Mouse (Mus musculus): ENCODE results near the gene Gm20696.

Gm20696 gene

GRCm38 (mm10) chr6:99663232-99663631 is 3.4 kb downstream of the Gm20696 start:
- DNase-seq, result no peak

GRCm38 (mm10) chr6:99660443-99660842 is 6.2 kb downstream of the Gm20696 start:
- peak; percentile 28 for DNase-seq

GRCm38 (mm10) chr6:99658586-99658985 is 8.0 kb downstream of the Gm20696 start:
- DNase-seq, result no peak

DNA sequence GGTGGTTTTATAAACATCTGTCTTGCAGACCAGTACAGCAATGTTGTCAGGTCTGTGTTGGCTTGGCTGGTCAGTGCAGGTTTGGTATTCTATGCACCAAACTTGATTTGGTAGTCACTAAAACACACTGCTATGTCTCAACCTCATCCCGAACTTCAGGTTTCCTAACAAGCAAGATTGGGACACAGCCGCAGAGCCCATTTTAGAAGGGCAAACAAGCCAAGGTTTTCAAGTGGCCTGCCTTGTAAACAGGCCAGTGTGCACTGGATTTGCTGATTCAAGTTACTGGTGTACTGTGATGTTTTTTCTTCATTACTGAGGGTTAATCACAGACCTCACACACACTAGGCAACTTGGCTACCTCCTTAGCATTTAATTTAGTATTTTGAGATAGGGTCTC is 10.5 kb downstream of the Gm20696 start:
- DNase-seq, result no peak

GRCm38 (mm10) chr6:99655488-99655887 is 11.1 kb downstream of the Gm20696 start:
- DNase-seq, result no peak

DNA sequence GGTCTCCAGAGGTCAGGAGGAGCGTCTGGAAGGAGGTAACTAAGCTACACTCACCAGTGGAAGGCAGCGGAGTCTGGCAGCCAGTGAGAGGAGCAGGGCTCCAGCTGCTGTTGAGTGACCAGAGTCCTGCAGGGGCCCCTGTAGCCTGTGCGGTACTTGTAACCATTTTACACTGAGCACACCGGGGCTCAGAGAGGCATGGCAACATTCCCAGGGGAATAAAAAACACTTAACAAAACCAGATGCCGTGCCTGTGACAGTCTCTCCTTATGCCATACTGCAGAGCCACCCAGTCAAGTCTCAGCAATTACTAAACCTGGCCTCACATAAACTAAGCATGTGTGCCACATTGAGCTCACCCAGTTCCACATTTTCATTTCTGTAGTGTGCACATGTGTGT is 12.3 kb downstream of the Gm20696 start:
- no peak for DNase-seq

GRCm38 (mm10) chr6:99652341-99652740 is 14.3 kb downstream of the Gm20696 start:
- DNase-seq, result no peak

- no peak for DNase-seq
Observed at GRCm38 (mm10) chr6:99649307-99649706, 17.3 kb downstream of the Gm20696 start.

GRCm38 (mm10) chr6:99646344-99646743 is 20.3 kb downstream of the Gm20696 start:
- no peak for DNase-seq

- DNase-seq, result no peak
Observed at GRCm38 (mm10) chr6:99644876-99645275, 21.7 kb downstream of the Gm20696 start.

GRCm38 (mm10) chr6:99644386-99644785 is 22.2 kb downstream of the Gm20696 start:
- no peak for DNase-seq

DNA sequence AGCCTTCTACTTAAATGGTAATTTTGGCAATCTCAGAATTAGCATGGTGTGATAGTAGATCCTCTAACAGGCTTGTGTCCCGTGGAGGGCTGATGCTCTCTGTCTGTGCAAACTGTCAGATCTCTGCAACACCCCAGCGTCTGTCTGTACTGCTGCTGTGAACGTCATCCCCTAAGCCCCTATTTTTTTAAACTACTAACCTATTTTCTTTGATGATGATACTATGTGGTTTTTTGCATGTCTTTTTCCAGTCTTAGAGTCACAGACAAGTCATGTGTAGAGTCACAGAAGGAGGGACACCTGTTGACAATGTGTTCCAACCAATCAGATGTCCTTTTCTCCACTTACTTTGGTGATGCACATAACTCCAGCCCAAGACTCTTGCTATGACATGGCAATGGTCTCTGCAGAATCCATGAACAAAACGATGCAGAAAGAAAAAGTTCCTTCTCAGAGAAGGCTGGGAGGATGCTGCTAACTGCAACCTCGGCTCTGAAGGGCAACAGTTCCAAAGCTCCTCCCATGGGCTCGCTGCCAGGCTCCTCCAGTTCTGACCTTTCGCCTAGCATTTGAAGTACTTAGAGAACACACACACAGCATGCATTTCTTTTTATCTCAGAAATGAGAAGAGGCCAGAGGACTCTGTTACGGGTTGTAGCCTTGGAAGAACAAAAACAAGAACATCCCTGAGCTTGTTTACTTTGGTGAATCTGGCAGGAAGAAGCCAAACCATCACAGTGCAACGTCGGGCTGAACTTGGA is 23.0 kb downstream of the Gm20696 start:
- DNase-seq, result peak; percentile 77

GRCm38 (mm10) chr6:99637456-99637855 is 29.1 kb downstream of the Gm20696 start:
- no peak for DNase-seq

GRCm38 (mm10) chr6:99636801-99637200 is 29.8 kb downstream of the Gm20696 start:
- no peak for DNase-seq

- no peak for DNase-seq
Observed at GRCm38 (mm10) chr6:99636121-99636520, 30.5 kb downstream of the Gm20696 start.

DNA sequence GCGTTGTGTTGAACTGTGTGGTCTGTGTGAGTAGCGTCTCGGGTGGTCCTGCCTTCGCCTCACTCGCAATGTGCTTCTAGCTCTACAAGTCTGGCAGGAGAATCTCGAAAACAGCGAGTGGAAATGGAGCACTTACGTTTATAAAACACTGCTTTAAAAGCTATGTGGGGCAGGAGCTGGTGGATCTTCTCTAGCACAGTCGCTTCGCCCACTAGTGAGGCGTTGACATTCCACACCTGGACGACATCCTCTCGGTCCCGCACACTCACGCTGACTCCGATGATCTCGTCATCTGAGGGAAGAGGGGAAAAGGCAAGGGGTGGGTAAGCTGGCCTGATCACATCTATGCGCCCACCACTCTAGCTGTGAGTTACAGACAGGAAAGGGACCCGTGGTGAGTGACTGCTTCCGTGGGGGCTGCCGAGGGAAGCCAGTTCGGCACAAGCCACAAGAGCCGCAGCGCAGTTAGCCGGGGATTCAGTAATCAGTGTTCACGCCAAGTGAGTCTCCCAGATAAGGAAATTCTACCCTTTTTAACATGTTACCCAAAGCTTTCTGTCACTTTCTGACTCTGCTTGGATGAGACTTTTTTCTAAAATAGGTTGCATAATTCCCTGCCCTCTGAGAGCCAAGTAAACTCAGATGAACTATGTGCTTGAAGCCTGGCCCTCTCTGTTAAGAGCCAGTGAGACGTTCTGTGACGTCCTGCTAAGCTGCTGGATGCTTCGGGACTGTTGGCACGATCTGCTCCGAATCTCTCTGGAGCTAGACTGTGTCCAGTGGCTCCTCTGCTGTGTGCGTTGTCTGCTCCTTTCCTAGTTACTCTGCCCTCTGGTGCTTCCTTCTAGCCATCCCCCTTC is 34.2 kb downstream of the Gm20696 start:
- peak; percentile 56 for DNase-seq

DNA sequence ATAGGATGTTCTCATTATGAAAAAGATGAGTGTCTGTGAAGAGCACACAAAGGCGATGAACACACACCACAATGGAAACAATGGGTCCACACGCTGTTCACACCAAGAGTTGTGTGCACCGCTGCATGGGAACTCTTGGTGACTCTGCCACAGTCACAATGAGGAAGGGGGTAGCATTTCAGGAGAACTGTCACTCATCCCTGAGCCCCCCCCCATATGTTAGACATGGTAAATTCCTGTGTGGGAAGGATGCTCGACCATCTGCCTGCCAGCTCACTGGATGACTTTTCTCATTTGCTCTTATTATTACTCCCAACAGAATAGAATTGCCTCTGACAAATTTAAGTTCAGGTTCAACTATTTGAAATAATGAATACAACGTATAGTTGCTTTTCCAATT is 35.0 kb downstream of the Gm20696 start:
- DNase-seq, result no peak

GRCm38 (mm10) chr6:99629726-99630458 is 36.7 kb downstream of the Gm20696 start:
- no peak for DNase-seq

DNA sequence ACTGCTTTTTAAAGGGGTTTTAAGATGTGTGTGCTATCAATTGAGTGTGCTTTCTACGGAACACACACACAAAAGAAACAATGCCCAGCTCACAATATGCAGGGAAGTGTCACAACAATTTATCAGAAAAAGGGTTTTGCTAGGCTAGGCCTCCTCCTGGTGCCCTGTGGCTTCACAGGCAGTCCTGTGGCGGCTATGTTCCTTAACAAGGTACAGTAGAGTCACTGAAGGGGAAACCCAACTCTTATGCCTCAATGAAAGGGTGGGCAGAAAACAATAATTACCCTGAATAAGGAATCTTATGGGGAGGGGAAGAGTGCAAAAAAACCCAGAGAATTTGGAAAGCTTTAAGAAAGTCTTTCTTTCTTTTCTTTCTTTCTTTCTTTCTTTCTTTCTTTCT is 40.2 kb downstream of the Gm20696 start:
- no peak for DNase-seq

DNA sequence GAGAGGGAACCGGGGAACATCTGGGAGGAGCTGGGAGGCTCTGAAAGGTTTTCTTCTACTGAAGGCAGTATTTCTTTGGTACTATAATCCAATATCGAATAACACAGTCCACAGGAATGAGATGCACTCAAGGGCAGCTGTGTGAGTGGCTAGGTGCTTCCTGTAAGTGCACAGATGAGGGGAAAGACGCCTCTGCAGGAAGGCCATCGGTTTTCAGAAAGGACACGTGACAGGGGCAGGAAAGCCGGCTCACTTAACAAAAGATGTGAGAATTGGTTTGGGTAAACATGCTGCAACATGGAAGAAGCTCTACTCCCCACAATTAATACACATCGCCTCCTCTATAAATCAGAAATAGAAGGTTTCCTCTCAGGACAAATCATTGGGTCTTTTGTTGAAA is 40.8 kb downstream of the Gm20696 start:
- no peak for DNase-seq

DNA sequence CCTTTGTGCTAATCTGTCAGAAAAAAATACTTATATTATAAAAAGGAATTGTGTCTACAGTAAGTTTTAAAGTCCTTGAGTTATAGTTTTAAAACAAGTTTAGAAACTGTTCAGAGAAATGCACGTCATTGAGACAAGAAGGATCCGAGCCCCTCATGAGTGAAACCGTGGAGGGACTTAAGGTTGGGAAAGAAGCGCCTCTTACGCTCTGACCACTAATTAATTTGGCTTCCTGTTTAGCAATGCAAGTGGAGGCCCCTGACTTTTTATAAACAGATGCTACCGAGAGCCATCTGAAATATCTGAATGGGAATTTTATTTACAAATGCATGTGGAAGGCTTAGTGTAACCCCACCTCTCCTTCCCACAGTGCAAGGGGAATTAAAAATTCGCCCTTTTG is 41.3 kb downstream of the Gm20696 start:
- DNase-seq, result no peak

DNA sequence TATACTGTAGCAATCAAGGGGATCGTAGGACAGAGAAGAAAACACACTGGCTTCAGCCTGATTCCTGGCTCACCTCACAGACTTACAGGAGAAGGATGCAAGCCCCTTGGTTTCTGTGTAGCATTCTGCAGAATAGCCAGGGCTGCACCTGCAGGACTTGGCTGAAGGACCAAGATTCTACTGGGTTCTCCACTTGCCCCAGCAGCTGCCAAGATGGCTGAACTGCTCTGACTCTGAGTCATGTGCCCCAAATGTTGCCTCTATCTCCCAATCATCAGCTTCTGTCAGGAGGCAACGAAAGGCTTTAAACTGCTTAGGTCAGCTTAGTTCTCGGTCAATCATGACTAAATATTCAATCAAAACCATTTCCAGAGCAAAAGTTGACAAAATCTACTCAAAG is 42.1 kb downstream of the Gm20696 start:
- DNase-seq, result no peak

DNA sequence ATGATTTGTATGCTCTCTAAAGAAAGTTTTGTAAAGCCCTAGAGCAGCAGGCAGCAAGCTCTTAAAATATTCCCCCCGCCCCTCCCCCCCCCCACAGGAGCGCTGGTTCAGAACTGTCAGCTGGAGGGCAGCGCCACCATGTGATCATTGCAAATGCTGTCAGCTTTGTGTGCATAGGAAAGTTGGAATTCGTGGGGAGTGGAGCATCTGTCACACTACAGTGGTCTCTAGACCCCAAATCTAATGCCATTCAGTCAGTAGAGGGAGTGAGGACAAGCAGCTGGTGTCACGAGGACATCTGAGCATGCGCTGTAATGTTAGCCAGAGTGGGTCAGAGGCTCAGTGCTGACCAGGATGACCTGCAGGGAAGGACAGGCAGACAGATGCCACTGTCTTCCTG is 43.0 kb downstream of the Gm20696 start:
- peak; percentile 46 for DNase-seq

DNA sequence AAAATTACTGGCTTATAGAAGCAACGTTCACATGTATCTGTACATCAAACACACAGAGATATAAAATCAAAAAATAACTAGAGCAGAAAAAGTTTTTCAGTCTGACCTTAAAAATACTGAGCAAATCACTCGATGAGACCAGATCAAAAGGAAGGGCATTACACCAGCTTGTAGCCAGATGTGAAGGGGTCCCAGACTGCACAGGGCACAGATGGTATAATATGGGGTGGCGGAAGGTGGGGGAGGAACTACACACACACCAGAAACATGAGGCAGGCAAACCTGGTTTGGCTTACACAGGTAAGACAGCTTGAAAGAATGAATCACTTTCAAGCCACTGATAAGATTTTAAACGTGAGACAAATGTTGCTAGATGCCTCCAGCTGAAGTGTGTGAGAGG is 45.4 kb downstream of the Gm20696 start:
- no peak for DNase-seq
